In the genomic region with DNA sequence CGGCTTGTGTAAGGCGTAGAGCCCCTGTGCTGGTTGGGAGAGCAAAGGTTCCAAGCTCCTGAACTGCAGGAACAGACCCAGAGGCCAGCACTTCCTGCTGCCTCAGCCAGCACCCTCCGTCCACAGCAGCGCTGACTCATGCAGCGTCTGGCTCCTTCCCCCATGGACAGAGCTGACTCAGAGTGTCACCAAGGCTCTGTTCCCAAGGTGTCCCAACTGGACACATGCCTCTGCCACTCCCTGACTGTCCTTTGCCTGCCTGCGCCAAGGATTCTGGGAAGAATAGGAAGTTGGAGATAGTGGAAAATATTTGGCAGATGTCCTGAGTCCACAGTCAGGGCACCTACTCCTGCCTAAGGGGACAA, we compare ENCODE assay signal across 9 mouse cellular contexts. TPM values are rescaled to one million over a fixed set of nuclear protein-coding genes. Genes with fewer than 3 reads are reported as not detected.
DNase-seq lines count a peak whose midpoint lies in the region; ATAC-seq and TF ChIP-seq lines count a peak whose summit lies in the region.
"Had no signal": no experiment of that assay in that cellular context is flagged by ENCODE, and none has a peak within 500 bp of the region (broad histone marks: within the 10 kb centered on the region; RNA-seq: fewer than 3 reads in every experiment).

No protein-coding gene starts in this region.

- POLR2A ChIA-PET in Patski (lab: Charles Lee), result interaction anchor here (0.7 to 1.2 kb wide), 3 partner anchors 37 to 148 kb away, joined by 3 to 9 read pairs (median 8); no protein-coding TSS in a partner anchor

- DNase-seq in Patski (ENCODE audit: low read depth, low spot score), result peak; percentile 61
- DNase-seq in kidney, adult 8-10 months, result peak; percentile 55 to 59
- DNase-seq in lung, postnatal 36 days, result peak; percentile 78
- DNase-seq in spleen, postnatal 10 days (ENCODE audit: low spot score in 2 of 2), result no peak
- no peak for DNase-seq in spleen, postnatal 36 days (ENCODE audit: low spot score in 2 of 2)
- no peak for DNase-seq in right cerebral cortex, postnatal 10 days (ENCODE audit: low spot score in 2 of 2)

- no peaks in the 10 kb centered on the region for H3K27me3 ChIP-seq in Patski

- CTCF ChIA-PET in Patski (lab: Charles Lee), result interaction anchor here (0.6 to 2.0 kb wide), 10 partner anchors 18 to 101 kb away, joined by 3 to 11 read pairs (median 3); partner anchors contain the start of gene Rab3ip

- in situ Hi-C loops in Patski (cut with MboI; ENCODE audit: low pct_unique_long_range_greater_than_20kb), result no loop called here

- peak; percentile 84 for ATAC-seq in Patski
- peak; percentile 92 for ATAC-seq in granulocyte monocyte progenitor cell, adult 5-6 weeks (replicated peaks; ENCODE audit: poor library complexity, severe bottlenecking)
- ATAC-seq in erythroblast, adult 5-6 weeks (replicated peaks; ENCODE audit: low FRiP score, poor library complexity, severe bottlenecking), result no peak

- no peak for TF ChIP-seq CTCF in Patski (IDR thresholded peaks at IDR 0.05)

RNA-seq across cellular contexts. Expression of gene Best3, which starts 10.1 kb away (rescaled TPM):
- polyA plus RNA-seq in Patski (2021), result not detected
- total RNA-seq in granulocyte monocyte progenitor cell, adult 5-6 weeks (2014; fragmentation: Nextera tagmentation), result not detected in 2 replicates
- total RNA-seq in granulocyte monocyte progenitor cell, adult 5-6 weeks (2017), result not detected in 2 replicates
- not detected in 2 replicates for total RNA-seq in erythroblast, adult 5-6 weeks (2015; ENCODE audit: low replicate concordance)
- not detected in 2 replicates for total RNA-seq in erythroblast, adult 5-6 weeks (2017; ENCODE audit: low replicate concordance)

RNA-seq across cellular contexts. Expression of gene Gm10271, which starts 23.8 kb away (rescaled TPM):
- not detected for polyA plus RNA-seq in Patski (2021)
- total RNA-seq in granulocyte monocyte progenitor cell, adult 5-6 weeks (2014; fragmentation: Nextera tagmentation), result not detected in 2 replicates
- total RNA-seq in granulocyte monocyte progenitor cell, adult 5-6 weeks (2017), result not detected in 2 replicates
- not detected in 2 replicates for total RNA-seq in erythroblast, adult 5-6 weeks (2015; ENCODE audit: low replicate concordance)
- not detected in 2 replicates for total RNA-seq in erythroblast, adult 5-6 weeks (2017; ENCODE audit: low replicate concordance)
- total RNA-seq: gastrocnemius, postnatal 4 days had no signal

RNA-seq across cellular contexts. Expression of gene Rab3ip, which starts 45.6 kb away (rescaled TPM):
- 198 TPM for polyA plus RNA-seq in Patski (2021)
- total RNA-seq in granulocyte monocyte progenitor cell, adult 5-6 weeks (2014; fragmentation: Nextera tagmentation), result 12.0 and 26.3 TPM in 2 replicates
- 17.9 and 19.2 TPM in 2 replicates for total RNA-seq in granulocyte monocyte progenitor cell, adult 5-6 weeks (2017)
- total RNA-seq in erythroblast, adult 5-6 weeks (2015; ENCODE audit: low replicate concordance), result 0.63 and 2.5 TPM in 2 replicates
- total RNA-seq in erythroblast, adult 5-6 weeks (2017; ENCODE audit: low replicate concordance), result 1.8 and 3.7 TPM in 2 replicates

RNA-seq across cellular contexts. Expression of gene Lrrc10, which starts 48.9 kb away (rescaled TPM):
- polyA plus RNA-seq in Patski (2021), result not detected
- total RNA-seq in granulocyte monocyte progenitor cell, adult 5-6 weeks (2014; fragmentation: Nextera tagmentation), result not detected in 2 replicates
- not detected in 2 replicates for total RNA-seq in granulocyte monocyte progenitor cell, adult 5-6 weeks (2017)
- total RNA-seq in erythroblast, adult 5-6 weeks (2015; ENCODE audit: low replicate concordance), result not detected in 2 replicates
- not detected in 2 replicates for total RNA-seq in erythroblast, adult 5-6 weeks (2017; ENCODE audit: low replicate concordance)

Comparison
In these comparisons a context has a peak if more than half of its experiments do, and no peak if none do; other contexts are left out.
1. DNase-seq: peak in Patski (single experiment), kidney, adult 8-10 months (2 of 2) and lung, postnatal 36 days (single experiment); none in spleen, postnatal 10 days (0 of 2), spleen, postnatal 36 days (0 of 2) and right cerebral cortex, postnatal 10 days (0 of 2).